In the genomic region with DNA sequence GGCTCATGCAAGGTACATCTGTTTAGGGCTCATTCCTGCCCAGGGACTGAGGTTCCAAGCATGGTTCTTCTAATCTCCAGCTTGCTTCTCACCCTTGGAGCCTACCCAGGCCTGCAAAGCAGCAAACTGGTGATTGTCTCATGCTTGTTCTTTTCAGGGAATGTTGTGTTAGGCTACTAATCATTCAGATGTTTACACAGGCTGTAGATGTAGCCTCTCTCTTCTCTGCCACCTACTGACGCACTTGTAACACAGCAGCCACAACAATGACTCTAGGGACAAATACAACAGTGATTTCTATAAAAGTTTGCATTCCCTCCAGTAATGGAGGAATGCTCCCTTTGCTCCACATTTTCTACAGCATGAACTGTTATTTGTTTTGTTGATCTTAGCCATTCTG, we compare ENCODE assay signal across 11 mouse cellular contexts. TPM values are rescaled to one million over a fixed set of nuclear protein-coding genes. Genes with fewer than 3 reads are reported as not detected.
DNase-seq lines count a peak whose midpoint lies in the region; ATAC-seq and TF ChIP-seq lines count a peak whose summit lies in the region.
"Had no signal": no experiment of that assay in that cellular context is flagged by ENCODE, and none has a peak within 500 bp of the region (broad histone marks: within the 10 kb centered on the region; RNA-seq: fewer than 3 reads in every experiment).

No protein-coding gene starts in this region.

- H3K27ac ChIP-seq in midbrain, postnatal 0 days (ENCODE audit: low read depth, low read length), result no peak overlapping the region
- no peak overlapping the region for H3K27ac ChIP-seq in midbrain, embryonic 10.5 days (replicated peaks)

- ATAC-seq in midbrain, postnatal 0 days (ENCODE audit: low FRiP score), result no peak
- peak; percentile 87 to 90 for ATAC-seq in hematopoietic stem cell, adult 5-6 weeks (replicated peaks in 1 of 2; ENCODE audit: insufficient read depth in 1 of 2, low FRiP score in 2 of 2, low TSS enrichment in 1 of 2, low read depth in 1 of 2, poor library complexity in 2 of 2, severe bottlenecking in 2 of 2)

- H3K4me1 ChIP-seq in midbrain, postnatal 0 days (ENCODE audit: insufficient read depth, low read length), result no peaks in the 10 kb centered on the region
- H3K4me1 ChIP-seq in midbrain, embryonic 10.5 days, result no peaks in the 10 kb centered on the region

- DNase-seq in heart, adult 8-10 months (ENCODE audit: low spot score), result peak; percentile 13
- DNase-seq in heart, postnatal 4 days, result no peak
- no peak for DNase-seq in midbrain, postnatal 0 days (ENCODE audit: low spot score)
- DNase-seq in midbrain, embryonic 10.5 days (ENCODE audit: low spot score), result no peak
- no peak for DNase-seq in left cerebral cortex, postnatal 36 days (ENCODE audit: low spot score in 2 of 2)
- no peak for DNase-seq in thymus, postnatal 0 days (ENCODE audit: low spot score)
- DNase-seq in urinary bladder, postnatal 14 days (ENCODE audit: low spot score), result no peak
- DNase-seq: cerebellum, adult 2 months had no signal

- no peaks in the 10 kb centered on the region for H3K36me3 ChIP-seq in midbrain, postnatal 0 days (ENCODE audit: insufficient read depth, low read length)
- H3K36me3 ChIP-seq in midbrain, embryonic 10.5 days, result no peaks in the 10 kb centered on the region

- H3K9me3 ChIP-seq in midbrain, postnatal 0 days (ENCODE audit: low read length), result no peaks in the 10 kb centered on the region
- H3K9me3 ChIP-seq in midbrain, embryonic 10.5 days (replicated peaks), result no peaks in the 10 kb centered on the region

- H3K4me3 ChIP-seq in midbrain, postnatal 0 days (ENCODE audit: low read depth, low read length), result no peak overlapping the region
- H3K4me3 ChIP-seq in midbrain, embryonic 10.5 days, result no peak overlapping the region

- TF ChIP-seq CTCF in midbrain, postnatal 0 days (IDR thresholded peaks at IDR 0.05), result peak; percentile 54

- 29% methylated on average over 1 of the region's 1 CpGs for WGBS in midbrain, postnatal 0 days
- 38% methylated on average over 1 of the region's 1 CpGs for WGBS in midbrain, embryonic 10.5 days

- no peaks in the 10 kb centered on the region for H3K27me3 ChIP-seq in midbrain, postnatal 0 days (ENCODE audit: insufficient read depth, low read length)
- H3K27me3 ChIP-seq in midbrain, embryonic 10.5 days (ENCODE audit: low read depth, poor library complexity, severe bottlenecking), result no peaks in the 10 kb centered on the region

- no peak overlapping the region for H3K9ac ChIP-seq in midbrain, postnatal 0 days (replicated peaks; ENCODE audit: low read length, poor library complexity, severe bottlenecking)

- no peak overlapping the region for H3K4me2 ChIP-seq in midbrain, postnatal 0 days (ENCODE audit: low read depth, low read length, poor library complexity, severe bottlenecking)

- intact Hi-C loops in left cerebral cortex, postnatal 36 days (cut with DNase I), result no loop called here

RNA-seq across cellular contexts. Expression of a gene that starts 11.7 kb away (rescaled TPM):
- total RNA-seq in heart, adult 8-10 months (2022), result not detected
- total RNA-seq in heart, postnatal 4 days (2021), result not detected
- not detected in 2 replicates for total RNA-seq in midbrain, postnatal 0 days (2014; rRNA removed)
- not detected in 2 replicates for polyA plus RNA-seq in midbrain, postnatal 0 days (2015; fragmentation: Nextera tagmentation; extraction: Ambion mirVana)
- polyA plus RNA-seq in midbrain, embryonic 10.5 days (2016; fragmentation: Nextera tagmentation; extraction: Ambion mirVana), result not detected in 2 replicates
- not detected in 2 replicates for total RNA-seq in hematopoietic stem cell, adult 5-6 weeks (2017)
- total RNA-seq in left cerebral cortex, postnatal 36 days (2021), result not detected
- polyA plus RNA-seq in thymus, postnatal 0 days (2015; fragmentation: Nextera tagmentation; extraction: Ambion mirVana), result not detected in 2 replicates
- polyA plus RNA-seq: cerebellum, adult 2 months; gonadal fat pad, adult 2 months; urinary bladder, adult 2 months had no signal

RNA-seq across cellular contexts. Expression of a gene that starts 23.6 kb away (rescaled TPM):
- 10 to 100 TPM; 48.4 to 52.1 (median 49.0) TPM for total RNA-seq in heart, adult 8-10 months (2022)
- total RNA-seq in heart, postnatal 4 days (2021), result 10 to 100 TPM; 73.2 to 79.4 TPM
- 74.2 and 96.9 TPM in 2 replicates for total RNA-seq in midbrain, postnatal 0 days (2014; rRNA removed)
- polyA plus RNA-seq in midbrain, postnatal 0 days (2015; fragmentation: Nextera tagmentation; extraction: Ambion mirVana), result 156 and 174 TPM in 2 replicates
- 104 and 115 TPM in 2 replicates for polyA plus RNA-seq in midbrain, embryonic 10.5 days (2016; fragmentation: Nextera tagmentation; extraction: Ambion mirVana)
- total RNA-seq in hematopoietic stem cell, adult 5-6 weeks (2017), result 22.6 and 58.0 TPM in 2 replicates
- total RNA-seq in left cerebral cortex, postnatal 36 days (2021), result 100 to 1,000 TPM in 1 of 2 experiments, 10 to 100 TPM in 1; 90.8 to 105 TPM
- 51.0 and 58.6 TPM in 2 replicates for polyA plus RNA-seq in thymus, postnatal 0 days (2015; fragmentation: Nextera tagmentation; extraction: Ambion mirVana)

RNA-seq across cellular contexts. Expression of a gene that starts 32.4 kb away (rescaled TPM):
- not detected for total RNA-seq in heart, adult 8-10 months (2022)
- total RNA-seq in heart, postnatal 4 days (2021), result not detected
- 0.11 and 2.1 TPM in 2 replicates for total RNA-seq in midbrain, postnatal 0 days (2014; rRNA removed)
- polyA plus RNA-seq in midbrain, postnatal 0 days (2015; fragmentation: Nextera tagmentation; extraction: Ambion mirVana), result not detected in 2 replicates
- 0.09 TPM in 1 of 2 replicates, not detected in the other for polyA plus RNA-seq in midbrain, embryonic 10.5 days (2016; fragmentation: Nextera tagmentation; extraction: Ambion mirVana)
- not detected in 2 replicates for total RNA-seq in hematopoietic stem cell, adult 5-6 weeks (2017)
- not detected for total RNA-seq in left cerebral cortex, postnatal 36 days (2021)
- 0.79 and 1.7 TPM in 2 replicates for polyA plus RNA-seq in thymus, postnatal 0 days (2015; fragmentation: Nextera tagmentation; extraction: Ambion mirVana)
- polyA plus RNA-seq: cerebellum, adult 2 months; gonadal fat pad, adult 2 months had no signal

RNA-seq across cellular contexts. Expression of a gene that starts 48.8 kb away (rescaled TPM):
- total RNA-seq in heart, adult 8-10 months (2022), result not detected
- total RNA-seq in heart, postnatal 4 days (2021), result not detected
- total RNA-seq in midbrain, postnatal 0 days (2014; rRNA removed), result not detected in 2 replicates
- polyA plus RNA-seq in midbrain, postnatal 0 days (2015; fragmentation: Nextera tagmentation; extraction: Ambion mirVana), result not detected in 2 replicates
- polyA plus RNA-seq in midbrain, embryonic 10.5 days (2016; fragmentation: Nextera tagmentation; extraction: Ambion mirVana), result not detected in 2 replicates
- total RNA-seq in hematopoietic stem cell, adult 5-6 weeks (2017), result not detected in 2 replicates
- total RNA-seq in left cerebral cortex, postnatal 36 days (2021), result not detected
- polyA plus RNA-seq in thymus, postnatal 0 days (2015; fragmentation: Nextera tagmentation; extraction: Ambion mirVana), result not detected in 2 replicates
- polyA plus RNA-seq: cerebellum, adult 2 months; gonadal fat pad, adult 2 months; urinary bladder, adult 2 months had no signal
